In the genomic region with DNA sequence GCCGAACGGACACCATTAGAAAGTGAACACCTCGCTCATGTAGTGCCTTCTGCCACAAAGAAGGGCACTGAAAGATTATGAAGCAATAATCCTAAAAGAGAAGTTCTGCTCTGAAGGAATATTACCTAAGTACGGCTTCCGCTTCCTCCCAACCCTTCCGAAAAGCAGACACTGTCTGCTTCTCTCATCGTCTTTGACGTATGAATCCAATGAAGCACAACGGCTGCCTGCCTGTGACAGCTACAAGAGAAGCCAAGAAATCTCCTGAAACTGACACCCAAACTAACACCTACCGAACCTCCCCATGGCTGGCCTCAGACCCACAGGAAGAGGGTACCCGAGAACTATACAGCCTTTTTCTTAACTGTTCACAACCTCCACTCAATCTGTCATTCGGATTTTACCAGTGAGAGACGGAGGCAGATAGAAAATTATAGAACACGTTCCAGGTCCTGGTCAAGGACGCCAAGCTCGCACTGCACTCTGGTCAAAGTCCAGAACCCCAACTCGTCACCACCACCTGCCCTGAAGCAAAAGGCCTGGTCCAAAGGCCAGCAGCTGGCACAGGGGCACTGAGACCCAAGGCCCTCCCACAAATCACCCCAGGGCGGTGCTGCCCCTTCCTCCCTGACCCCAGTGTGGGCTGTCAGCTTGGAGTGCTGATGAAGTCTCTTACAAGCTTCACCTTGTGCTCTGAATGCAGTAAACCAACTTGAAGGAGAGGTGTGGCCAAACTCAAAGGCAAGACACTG, we compare ENCODE assay signal across 15 mouse cellular contexts. TPM values are rescaled to one million over a fixed set of nuclear protein-coding genes. Genes with fewer than 3 reads are reported as not detected.
DNase-seq lines count a peak whose midpoint lies in the region; ATAC-seq lines count a peak whose summit lies in the region.
"Had no signal": no experiment of that assay in that cellular context is flagged by ENCODE, and none has a peak within 500 bp of the region (broad histone marks: within the 10 kb centered on the region; RNA-seq: fewer than 3 reads in every experiment).

No protein-coding gene starts in this region.

- H3K36me3 ChIP-seq in kidney, embryonic 14.5 days (ENCODE audit: control insufficient read depth, insufficient read depth, low read length), result no peaks in the 10 kb centered on the region; the same call in 1 of the 2 replicates
- no peaks in the 10 kb centered on the region for H3K36me3 ChIP-seq in midbrain, embryonic 10.5 days
- H3K36me3 ChIP-seq: heart, embryonic 15.5 days; neural tube, embryonic 15.5 days; stomach, embryonic 15.5 days had no signal

- no peak overlapping the region for H3K9ac ChIP-seq in kidney, embryonic 14.5 days (ENCODE audit: low read depth, low read length)
- H3K9ac ChIP-seq: heart, embryonic 15.5 days; lung, embryonic 15.5 days; neural tube, embryonic 15.5 days; stomach, embryonic 15.5 days had no signal

- WGBS in kidney, embryonic 14.5 days, result 60% methylated on average over 18 of the region's 18 CpGs
- WGBS in midbrain, embryonic 10.5 days, result 94% methylated on average over 18 of the region's 18 CpGs

- no peak overlapping the region for H3K4me2 ChIP-seq in kidney, embryonic 14.5 days (replicated peaks; ENCODE audit: low read depth, low read length)
- H3K4me2 ChIP-seq: heart, embryonic 15.5 days; lung, embryonic 15.5 days; neural tube, embryonic 15.5 days; stomach, embryonic 15.5 days had no signal

- peak; percentile 80 for DNase-seq in kidney, adult 11 months
- peak; percentile 43 for DNase-seq in kidney, postnatal 10 days
- no peak for DNase-seq in left cerebral cortex, adult 18-20 months (ENCODE audit: low spot score in 2 of 2)
- no peak for DNase-seq in spleen, postnatal 4 days (ENCODE audit: low spot score in 2 of 2)
- DNase-seq in midbrain, embryonic 10.5 days (ENCODE audit: low spot score), result no peak
- DNase-seq: adrenal gland, adult 2 months; right cerebral cortex, postnatal 14 days had no signal

- H3K4me1 ChIP-seq in kidney, embryonic 14.5 days (ENCODE audit: control insufficient read depth, insufficient read depth, low read length), result peaks cover 5% of the 10 kb centered on the region; the same call in 1 of the 2 replicates
- peaks cover 14% of the 10 kb centered on the region for H3K4me1 ChIP-seq in midbrain, embryonic 10.5 days

- ATAC-seq in kidney, embryonic 14.5 days (ENCODE audit: low FRiP score, low TSS enrichment), result no peak
- ATAC-seq in granulocyte monocyte progenitor cell, adult 5-6 weeks (replicated peaks; ENCODE audit: poor library complexity, severe bottlenecking), result peak; percentile 89
- peak; percentile 78 for ATAC-seq in monocyte, adult 5-6 weeks (replicated peaks; ENCODE audit: insufficient number of reproducible peaks, low FRiP score, low TSS enrichment, poor library complexity, severe bottlenecking)
- ATAC-seq: hindbrain, embryonic 16.5 days had no signal

- H3K27ac ChIP-seq in kidney, embryonic 14.5 days (ENCODE audit: low read depth, low read length), result no peak overlapping the region
- no peak overlapping the region for H3K27ac ChIP-seq in midbrain, embryonic 10.5 days (replicated peaks)
- H3K27ac ChIP-seq: heart, embryonic 15.5 days; lung, embryonic 15.5 days; neural tube, embryonic 15.5 days; stomach, embryonic 15.5 days had no signal

- no peak overlapping the region for H3K4me3 ChIP-seq in kidney, embryonic 14.5 days (ENCODE audit: low read length)
- no peak overlapping the region for H3K4me3 ChIP-seq in midbrain, embryonic 10.5 days
- H3K4me3 ChIP-seq: heart, embryonic 15.5 days; lung, embryonic 15.5 days; neural tube, embryonic 15.5 days; stomach, embryonic 15.5 days had no signal

- no peaks in the 10 kb centered on the region for H3K9me3 ChIP-seq in kidney, embryonic 14.5 days (ENCODE audit: control insufficient read depth, low read length)
- no peaks in the 10 kb centered on the region for H3K9me3 ChIP-seq in midbrain, embryonic 10.5 days (replicated peaks)
- H3K9me3 ChIP-seq: heart, embryonic 15.5 days; lung, embryonic 15.5 days; neural tube, embryonic 15.5 days; stomach, embryonic 15.5 days had no signal

- no peaks in the 10 kb centered on the region for H3K27me3 ChIP-seq in kidney, embryonic 14.5 days (ENCODE audit: control insufficient read depth, insufficient read depth, low read length)
- no peaks in the 10 kb centered on the region for H3K27me3 ChIP-seq in midbrain, embryonic 10.5 days (ENCODE audit: low read depth, poor library complexity, severe bottlenecking)
- H3K27me3 ChIP-seq: heart, embryonic 15.5 days; lung, embryonic 15.5 days; neural tube, embryonic 15.5 days; stomach, embryonic 15.5 days had no signal

RNA-seq across cellular contexts. Expression of gene Foxo3, which starts 51.2 kb away (rescaled TPM):
- polyA plus RNA-seq in kidney, embryonic 14.5 days (2014; fragmentation: Nextera tagmentation; extraction: Ambion mirVana), result 8.2 and 10.2 TPM in 2 replicates
- 15.7 and 20.5 TPM in 2 replicates for total RNA-seq in granulocyte monocyte progenitor cell, adult 5-6 weeks (2014; fragmentation: Nextera tagmentation)
- total RNA-seq in granulocyte monocyte progenitor cell, adult 5-6 weeks (2017), result 23.3 and 25.3 TPM in 2 replicates
- 39.6 to 56.4 TPM (median 43.8 TPM) in 3 replicates for total RNA-seq in monocyte, adult 5-6 weeks (2017)
- 10 to 100 TPM; 71.8 to 72.4 TPM for total RNA-seq in left cerebral cortex, adult 18-20 months (2021)
- 2.4 TPM in 2 replicates for polyA plus RNA-seq in midbrain, embryonic 10.5 days (2016; fragmentation: Nextera tagmentation; extraction: Ambion mirVana)

Comparison
In these comparisons a context has a peak if more than half of its experiments do, and no peak if none do; other contexts are left out.
1. DNase-seq: peak in kidney, adult 11 months (single experiment) and kidney, postnatal 10 days (single experiment); none in left cerebral cortex, adult 18-20 months (0 of 2), spleen, postnatal 4 days (0 of 2) and midbrain, embryonic 10.5 days (single experiment).